Mouse (Mus musculus): ENCODE data around the gene Dpp9.

The Dpp9 gene

DNA sequence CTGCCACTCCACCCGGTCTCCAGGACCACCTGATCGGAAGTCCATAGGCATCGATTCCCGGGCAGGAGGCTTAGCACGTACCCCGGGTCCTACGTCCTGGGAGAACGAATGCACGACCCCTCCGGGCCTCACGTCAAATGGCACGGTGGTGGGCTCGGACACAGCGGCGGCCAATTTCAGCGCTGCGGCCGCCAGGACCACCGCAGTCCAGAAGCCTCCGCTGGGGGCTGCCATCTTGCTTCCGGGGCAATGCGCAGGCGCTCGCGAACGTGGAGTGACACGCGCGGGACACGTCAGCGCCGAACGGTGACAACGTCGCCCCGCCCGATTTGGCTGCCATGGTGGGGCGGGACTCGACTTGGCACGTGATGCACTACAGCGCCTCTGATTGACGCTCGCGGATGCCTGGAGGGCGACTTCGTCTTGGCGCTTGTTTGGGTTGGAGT, 35.0 kb downstream of the Dpp9 start, which contains the start of gene Mydgf:
Gene Mydgf, minus strand, starts transcription at position 263 of the 446 bp plus-strand sequence.
- peak; percentile 88 to 92 for DNase-seq (ENCODE audit: low spot score in 2 of 2)

DNA sequence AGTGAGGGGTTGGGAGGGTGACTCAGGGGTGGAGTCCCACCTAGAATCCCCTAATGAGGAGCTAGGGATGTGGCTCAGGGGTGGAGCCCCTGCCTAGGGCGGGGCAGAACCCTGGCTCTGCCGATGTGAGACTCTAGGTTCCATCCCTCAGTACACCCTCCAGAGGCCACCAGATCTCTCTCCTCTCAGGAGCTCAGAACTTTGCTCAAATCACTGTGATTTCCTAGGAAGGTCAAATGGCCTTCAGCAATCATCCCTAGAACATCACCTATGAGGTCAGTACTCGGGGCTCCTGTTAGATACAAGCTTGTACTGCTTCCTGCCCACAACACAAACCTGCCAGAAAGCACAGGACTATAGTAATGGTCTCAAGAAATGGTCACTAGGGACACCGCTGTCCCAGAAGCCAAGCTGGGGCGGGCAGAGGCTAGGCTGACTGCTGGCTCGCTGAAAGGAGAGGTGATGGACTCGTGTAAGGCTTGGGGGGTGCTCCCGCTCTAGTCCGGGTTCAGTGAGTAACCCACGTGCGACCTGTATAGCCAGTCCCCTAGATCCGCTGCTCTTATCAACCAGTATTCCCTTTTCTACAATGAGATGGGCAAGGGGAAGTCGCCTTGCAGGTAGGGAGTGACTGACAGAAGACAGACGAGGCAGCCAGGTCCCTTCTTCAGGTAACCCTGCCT, 35.6 kb downstream of the Dpp9 start:
- no peak for DNase-seq (ENCODE audit: low spot score in 2 of 2)

DNA sequence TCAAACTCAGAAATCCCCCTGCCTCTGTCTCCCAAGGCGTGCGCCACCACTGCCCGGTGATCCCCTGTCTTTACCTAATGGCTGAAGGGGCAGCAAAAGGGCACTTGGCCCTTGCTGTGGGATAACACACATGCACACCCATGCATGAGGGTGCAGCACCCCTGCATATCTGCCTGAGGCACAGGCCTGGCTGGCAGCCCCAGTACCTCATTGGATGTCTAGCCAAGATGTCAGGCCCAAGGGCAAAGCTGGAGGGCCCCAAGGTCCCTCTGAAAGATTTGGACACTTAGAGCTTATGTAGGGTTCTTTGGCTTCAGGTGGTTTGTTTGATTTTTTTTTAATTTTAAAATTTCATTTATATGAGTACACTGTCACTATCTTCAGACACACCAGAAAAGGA, 43.3 kb downstream of the Dpp9 start:
- DNase-seq (ENCODE audit: low spot score in 2 of 2): no peak

DNA sequence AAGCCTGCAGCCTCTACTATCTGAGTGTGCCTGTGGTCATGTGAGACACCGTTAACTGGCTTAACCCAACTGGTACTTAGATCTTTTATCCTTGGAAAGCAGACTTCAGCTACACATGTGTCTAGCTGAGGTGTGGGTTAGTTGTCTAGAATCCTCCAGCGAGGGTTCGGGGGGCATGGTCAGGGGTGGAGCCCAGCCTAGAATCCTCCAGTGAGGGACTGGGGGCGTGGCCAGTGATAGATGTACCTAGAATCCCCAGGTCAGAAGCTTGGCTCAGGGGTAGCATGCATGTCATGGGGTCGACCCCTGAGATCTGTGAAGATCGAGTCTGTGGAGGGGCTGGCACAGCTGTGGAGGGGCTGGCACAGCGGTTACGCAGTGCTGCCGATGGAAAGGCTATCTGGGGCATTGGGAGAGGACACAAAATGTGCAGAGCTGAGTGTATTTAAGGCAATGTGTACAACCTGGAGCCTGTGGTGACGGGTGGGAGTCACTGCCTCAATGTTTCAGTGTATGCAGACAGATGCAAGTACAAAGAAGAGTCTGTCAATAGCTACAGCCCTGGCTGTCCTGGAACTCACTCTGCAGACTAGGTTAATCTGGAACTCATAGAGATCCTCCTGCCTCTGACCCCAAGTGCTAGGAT, 45.2 kb downstream of the Dpp9 start:
- DNase-seq (ENCODE audit: low spot score in 2 of 2): no peak

DNA sequence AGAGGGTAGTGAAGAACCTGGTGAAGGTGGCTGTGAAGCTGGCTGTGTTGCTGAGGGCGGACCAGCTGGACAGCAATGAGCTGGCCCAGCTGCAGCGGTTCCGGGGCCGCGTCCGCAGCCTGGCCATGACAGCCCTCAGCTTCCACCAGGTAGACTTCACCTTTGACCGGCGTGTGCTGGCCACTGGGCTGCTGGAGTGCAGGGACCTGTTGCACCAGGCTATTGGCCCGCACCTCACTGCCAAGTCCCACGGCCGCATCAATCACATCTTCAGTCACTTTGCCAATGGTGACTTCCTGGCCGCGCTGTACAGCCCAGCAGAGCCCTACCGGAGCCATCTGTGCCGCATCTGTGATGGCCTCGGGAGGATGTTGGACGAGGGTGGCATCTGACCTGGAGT, 46.8 kb downstream of the Dpp9 start:
- DNase-seq (ENCODE audit: low spot score in 2 of 2): no peak

DNA sequence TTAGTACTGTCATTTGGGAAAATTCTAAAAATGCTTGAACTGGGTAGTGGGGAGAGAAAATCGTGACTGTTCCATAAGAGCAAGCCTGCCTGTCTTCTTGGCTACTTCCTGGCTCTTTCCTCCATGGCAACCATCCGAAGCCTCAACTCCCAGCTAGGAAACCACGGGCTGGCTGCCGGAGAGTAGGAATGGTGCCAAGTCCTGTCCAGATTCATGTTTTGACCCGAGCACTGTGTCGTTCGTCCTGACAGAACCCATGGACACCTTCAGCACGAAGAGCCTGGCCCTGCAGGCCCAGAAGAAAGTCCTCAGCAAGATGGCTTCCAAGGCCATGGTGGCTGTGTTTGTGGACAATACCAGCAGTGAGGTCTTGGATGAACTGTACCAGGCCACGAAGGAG, 47.2 kb downstream of the Dpp9 start:
- no peak for DNase-seq (ENCODE audit: low spot score in 2 of 2)

DNA sequence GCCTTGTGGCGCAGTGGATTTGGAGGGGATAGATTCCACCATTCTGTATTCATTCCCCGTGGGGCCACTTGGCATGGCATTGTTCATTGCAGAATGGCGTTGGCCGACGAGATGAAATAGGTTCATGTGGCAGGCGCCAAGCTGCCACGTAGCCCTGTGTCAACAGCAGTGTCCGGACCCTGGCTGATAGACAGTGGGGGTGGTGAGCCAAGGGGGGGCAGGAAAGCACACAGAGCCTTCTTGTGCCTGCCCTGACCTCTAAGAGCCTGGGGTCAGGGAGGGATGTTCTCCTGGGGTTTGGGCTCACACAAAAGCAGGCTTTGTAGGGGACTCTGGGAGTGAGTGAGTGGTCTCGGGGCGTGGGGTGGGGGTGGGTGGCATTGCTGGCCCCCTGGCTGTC, 48.1 kb downstream of the Dpp9 start:
- DNase-seq (ENCODE audit: low spot score in 2 of 2): no peak

DNA sequence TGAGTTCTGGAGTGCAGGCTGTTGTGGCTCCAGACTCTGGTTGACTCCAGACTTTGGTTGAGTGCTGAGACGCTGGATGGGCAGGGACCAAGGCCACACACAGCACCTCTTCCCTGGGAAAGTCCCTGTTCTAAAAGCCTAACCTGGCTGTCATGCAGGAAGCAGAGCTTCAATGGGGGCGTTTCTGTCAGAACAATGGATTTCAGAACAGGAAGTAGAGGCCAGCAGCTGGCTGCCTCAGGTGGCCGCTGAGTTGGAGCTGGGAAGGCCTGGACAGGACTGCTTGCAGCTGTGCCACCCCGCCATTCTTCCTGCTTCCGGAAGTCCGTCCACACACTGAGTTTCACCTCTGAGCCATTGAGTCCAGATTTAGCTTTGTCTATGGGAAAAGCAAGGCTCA, 48.9 kb downstream of the Dpp9 start:
- no peak for DNase-seq (ENCODE audit: low spot score in 2 of 2)

DNA sequence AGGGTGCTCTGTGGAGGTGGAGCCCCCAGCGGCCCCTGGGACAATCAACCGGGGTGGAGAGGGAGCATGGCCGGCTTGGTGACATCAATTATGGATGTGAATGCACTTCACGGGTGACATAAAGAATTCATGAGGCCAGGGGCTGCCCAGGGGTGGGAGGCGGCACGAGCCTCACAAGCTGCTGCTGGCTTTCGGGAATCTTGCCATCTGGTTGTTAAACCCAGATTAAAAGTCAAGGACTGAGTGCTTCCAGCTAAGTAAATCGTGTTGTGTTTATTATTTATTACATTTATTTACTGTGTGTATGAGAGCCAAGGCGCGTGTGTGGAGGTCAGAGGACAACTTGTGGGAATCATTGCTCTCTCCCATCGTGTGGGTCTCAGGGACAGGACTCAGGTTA, 53.0 kb downstream of the Dpp9 start:
- DNase-seq (ENCODE audit: low spot score in 2 of 2): no peak

DNA sequence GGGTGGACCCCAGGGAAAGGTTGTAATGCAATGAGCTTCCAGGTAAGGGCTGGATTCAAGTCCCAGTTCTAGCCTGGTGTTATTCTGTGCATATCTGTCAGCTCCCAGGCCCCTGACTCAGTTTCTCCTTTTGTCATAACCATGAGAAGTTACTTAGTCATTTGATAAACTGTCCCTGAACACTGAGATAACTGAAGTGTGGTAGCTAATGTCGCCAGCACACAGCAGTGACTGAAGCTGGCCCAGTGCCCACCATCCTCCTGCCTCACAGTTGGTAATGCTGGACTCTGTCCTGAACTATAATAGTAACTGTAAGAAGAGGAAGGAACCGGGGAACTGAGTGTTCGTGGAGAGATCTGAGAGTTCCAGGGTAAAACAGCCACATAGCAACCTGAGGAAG, 54.2 kb downstream of the Dpp9 start:
- DNase-seq (ENCODE audit: low spot score in 2 of 2): no peak

DNA sequence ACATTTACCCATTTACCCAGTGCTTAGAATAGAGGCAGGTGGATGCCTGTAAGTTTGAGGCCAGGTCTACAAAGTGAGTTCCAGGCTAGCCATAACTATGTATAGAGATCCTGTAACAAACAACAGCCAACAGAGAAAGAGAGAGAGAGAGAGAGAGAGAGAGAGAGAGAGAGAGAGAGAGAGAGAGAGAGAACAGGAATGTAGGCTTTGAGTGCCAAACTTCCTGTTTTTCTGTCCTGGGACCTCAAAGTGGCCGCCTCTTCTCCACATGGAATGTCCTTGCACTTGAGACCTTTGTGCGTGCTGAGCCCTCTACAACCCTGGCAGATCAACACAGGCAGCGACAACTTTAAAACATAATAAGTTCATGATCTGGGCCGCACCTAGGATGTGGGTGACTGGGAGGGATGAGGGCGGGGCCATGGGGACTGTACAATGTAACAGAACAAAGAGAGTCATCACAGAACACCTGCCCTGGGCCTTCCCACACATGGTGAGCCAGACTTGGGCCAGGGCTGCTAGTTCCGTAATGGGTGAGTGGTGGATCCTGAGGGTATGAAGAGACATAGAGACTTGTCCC, 55.1 kb downstream of the Dpp9 start:
- no peak for DNase-seq (ENCODE audit: low spot score in 2 of 2)

DNA sequence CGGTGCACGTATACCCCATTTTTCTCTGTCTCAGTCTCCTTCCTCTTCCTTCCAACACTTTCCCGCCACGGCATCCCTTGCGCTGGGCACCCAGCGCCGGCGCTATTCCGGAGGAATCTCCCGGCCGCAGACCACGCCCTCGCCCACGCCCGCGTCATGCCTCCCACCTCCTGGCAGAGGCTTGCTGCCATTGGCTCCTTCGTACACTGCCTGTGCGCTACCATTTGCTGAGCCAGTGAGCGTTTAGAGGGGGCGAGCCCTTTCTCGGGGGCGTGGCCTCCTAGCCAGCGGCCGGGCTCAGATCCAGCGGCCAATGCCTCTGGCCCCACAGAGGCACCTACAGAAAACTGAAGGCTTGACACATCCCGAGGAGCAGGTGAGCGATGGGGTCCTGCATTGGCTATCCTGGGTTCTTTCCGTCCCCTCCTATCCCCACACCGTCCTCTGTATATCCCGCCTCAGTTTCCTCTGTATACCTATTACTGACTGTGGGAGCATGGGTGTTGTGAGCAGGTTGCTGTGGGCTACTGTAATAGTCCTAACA, 56.4 kb downstream of the Dpp9 start, which contains the start of gene Tnfaip8l1:
Gene Tnfaip8l1, plus strand, starts transcription at position 247 of the 544 bp plus-strand sequence.
- peak; percentile 84 to 90 for DNase-seq (ENCODE audit: low spot score in 2 of 2)

DNA sequence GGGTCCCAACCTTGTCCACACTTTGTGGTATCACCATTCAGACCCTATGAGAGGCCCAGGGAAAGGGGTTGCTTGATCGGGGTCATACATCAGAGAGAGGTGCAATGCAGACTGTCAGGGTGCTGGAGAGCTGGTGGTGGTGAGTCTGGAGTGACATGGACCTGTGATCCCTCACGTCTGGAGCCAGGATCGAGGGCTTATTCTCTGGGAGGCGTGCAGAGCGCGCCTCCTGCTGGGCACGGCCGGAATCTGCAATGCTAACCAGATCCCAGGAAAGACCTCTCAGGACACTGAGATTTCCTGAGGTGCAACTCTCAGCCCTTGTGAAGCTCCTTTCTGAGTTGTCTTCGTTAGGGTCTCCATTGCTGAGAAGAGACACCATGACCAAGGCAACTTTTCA, 59.0 kb downstream of the Dpp9 start:
- DNase-seq (ENCODE audit: low spot score in 2 of 2): peak in 1 of 2 experiments; percentile 31

DNA sequence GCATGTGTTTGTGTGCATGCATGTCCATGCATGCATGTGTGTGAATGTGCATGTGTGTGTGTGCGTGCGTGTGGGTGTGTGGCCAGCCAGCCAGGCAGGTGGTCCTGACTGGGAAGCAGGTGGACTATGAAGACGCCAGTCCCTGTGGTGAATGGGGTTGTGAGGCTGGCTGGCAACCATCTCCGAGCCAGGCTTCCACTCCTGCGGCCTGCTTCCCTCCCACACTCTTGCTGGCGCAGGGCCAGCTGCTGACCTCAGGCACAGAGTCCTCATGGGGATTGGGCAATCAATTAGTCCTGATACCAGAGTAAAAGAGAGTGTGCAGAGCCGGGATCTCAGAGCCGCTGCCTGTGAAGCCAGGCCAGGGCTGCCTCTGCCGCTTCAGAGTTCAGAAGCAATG, 65.1 kb downstream of the Dpp9 start:
- no peak for DNase-seq (ENCODE audit: low spot score in 2 of 2)

DNA sequence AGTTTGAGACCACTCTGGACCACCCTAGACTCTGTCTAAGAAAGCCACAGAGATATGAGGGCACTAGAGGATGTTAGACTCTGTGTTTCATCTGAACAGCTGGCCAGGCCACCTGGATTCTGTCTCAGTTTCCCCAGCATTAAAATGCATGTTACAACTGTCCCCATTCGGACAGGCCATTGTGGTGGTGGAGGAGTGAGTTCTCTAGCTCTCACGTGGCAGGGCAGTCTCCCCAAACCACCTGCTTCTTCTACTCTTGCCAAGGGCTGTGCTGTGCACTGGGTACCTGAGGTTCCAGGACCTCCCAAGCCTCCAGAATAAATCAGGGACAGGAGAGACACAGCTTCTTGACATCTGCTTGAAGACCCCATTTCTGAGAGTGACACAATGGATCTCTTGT, 68.8 kb downstream of the Dpp9 start:
- DNase-seq (ENCODE audit: low spot score in 2 of 2): no peak

DNA sequence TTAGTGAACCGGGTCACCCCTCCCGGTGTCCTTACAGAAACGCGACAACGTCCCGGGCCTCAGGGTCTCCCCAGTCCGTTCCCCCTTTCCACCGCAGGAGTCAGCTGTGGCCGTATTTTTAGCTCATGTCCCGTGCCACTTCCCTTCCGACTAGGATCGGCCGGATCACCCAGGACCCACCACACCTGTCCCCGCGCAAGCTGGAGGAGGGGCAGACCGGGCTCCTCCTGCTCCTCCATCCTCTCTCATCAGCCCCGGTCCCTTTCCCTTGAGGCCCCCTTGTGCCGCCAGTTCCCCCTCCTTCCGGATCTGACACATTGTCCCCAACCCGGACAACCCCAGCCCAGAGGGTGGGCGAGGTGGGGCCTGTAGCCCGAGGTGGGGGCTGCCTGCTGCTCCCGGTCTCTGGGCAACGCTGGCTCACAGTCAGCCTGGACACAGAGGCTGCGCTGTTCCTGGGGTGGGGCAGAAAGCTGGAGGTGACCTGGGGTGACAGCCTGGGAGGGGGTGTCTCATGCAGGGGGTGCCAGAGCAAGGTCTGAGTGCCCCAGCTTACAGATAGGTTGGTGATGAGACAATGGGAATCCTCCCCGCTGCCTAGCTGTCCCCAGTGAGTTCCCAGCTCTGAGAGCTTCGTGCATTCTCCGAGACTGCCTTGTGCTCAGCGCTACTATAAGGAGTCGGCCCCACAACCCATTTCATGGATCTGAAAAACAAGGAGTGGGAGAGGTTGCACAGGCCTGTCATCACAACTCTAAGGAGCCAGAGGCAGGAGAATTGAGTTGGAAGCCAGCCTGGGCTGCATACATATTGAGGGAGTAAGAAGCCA, 69.7 kb downstream of the Dpp9 start:
- DNase-seq (ENCODE audit: low spot score in 2 of 2): no peak

DNA sequence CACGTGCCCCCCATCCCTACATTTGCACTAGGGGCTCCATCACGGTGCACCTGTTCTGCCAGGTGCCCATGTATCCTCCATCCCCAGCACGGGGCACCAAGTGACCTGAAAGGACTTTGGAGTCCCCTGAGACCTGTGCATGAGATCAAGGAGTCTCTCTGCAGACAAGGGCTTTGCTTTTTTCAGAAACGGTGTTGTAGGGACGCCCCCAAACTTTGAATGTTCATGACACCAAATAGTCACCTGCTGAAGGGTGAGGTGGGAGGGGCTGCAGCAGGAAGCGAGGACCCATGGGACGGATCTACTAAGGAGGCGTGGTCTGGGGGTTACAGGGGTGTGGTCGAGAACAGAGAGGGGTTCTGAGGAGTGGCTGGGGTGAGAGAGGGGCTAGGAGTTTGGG, 70.4 kb downstream of the Dpp9 start:
- no peak for DNase-seq (ENCODE audit: low spot score in 2 of 2)

DNA sequence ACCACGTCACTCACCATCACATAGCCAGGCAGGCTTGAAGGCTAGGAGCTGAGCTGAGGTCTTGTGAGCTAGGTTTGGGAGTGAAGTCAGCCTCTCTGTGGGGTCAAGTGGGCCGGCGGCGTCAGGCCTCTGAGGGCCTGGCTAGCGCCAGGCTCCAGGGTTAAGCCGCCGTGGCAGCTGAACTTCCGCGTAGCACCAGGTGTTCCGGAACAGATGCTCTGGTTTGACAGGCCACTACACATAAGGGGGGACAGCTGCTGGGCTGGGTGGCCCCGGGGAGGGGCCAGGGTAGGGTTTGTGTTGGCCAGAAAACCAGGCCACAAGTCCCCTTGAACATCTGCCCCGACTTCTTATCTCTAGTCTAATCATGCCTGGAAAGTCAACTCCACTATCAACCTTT, 71.3 kb downstream of the Dpp9 start:
- DNase-seq (ENCODE audit: low spot score in 2 of 2): no peak

DNA sequence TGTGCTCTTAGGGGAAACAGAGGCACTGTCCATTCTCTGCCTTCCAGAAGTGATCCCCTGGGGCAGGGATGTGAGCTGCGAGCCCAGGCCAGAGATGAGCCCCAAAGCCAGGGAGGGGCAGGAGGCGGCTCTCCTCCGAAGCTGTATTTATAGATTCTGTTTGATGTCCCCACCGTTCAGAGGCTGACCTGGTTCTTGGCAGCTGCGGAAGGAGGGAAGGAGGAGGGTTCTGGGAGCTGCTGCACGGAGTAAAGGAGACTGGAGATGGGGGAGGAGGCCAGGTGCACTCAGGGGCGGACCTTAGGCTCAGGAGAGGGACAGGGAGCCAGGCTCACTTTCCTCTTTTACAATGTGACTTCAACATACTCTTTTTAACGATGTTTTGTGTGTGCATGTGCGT, 72.6 kb downstream of the Dpp9 start:
- DNase-seq (ENCODE audit: low spot score in 2 of 2): no peak

DNA sequence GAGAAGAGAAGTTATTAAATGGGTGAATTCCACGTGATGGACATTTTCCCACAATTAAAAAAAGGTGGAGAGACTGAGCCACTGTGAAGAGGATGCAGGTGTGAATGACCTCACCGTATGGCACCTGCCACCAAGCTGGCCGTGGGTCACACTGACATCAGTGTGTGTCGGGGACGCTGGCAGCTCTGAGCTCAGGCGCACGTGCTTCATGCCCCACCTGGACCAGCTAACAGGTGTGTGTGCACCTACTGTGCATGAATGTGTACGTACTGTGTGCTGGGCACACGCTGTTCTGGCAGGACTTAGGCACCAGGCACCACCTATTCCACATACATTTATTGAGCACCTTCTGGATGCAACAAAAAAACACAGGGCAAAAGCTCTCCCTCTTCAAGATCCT, 74.2 kb downstream of the Dpp9 start:
- DNase-seq (ENCODE audit: low spot score in 2 of 2): no peak

DNA sequence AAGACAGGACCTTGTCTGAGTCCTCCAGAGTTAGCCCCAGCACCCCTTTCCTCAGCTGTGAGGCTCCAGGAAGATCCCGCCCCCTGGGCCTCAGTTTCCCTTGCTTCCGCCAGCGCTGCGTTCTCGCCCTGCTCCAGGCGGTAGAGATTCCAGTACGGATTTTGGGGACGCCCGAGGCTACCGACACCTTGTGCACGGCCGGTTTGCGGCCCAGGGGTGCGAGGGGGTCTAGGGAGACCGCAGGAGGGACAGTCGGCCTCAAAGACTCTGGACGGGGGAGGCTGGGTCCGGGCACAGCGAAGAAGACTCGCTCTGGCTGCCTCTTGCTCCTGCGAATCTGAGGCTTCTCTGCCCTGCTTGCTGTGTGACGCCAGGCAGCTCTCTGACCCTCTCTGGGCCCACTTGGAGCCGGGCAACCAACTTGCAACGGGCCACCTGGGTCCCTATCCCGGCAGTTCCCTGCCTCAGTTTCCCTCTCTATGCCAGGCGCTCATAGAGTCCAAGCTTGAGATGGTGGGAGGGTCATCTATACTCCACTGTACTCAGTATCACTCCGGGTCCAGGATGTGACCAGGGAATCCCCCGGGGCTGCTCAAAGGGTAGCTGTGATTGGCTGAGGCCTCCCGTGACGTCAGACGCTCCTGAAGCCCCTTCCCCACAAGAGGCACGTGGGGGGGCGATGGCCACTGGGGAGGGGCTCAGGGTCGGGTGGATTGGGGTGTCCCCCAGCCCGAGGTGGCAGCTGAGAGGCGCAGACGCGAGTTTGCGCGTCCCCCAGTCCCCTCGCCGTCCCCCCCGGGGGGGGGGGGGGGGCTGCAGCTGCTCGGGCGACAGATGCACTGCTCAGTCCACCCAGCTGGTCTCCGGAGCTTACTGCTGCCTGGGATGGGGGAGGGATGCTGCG, 76.8 kb downstream of the Dpp9 start:
- DNase-seq (ENCODE audit: low spot score in 2 of 2): no peak
